Mouse (Mus musculus) liver, adult 2 months (tissue): ENCODE data around the gene Bmx.

Source experiments
- CTCF ChIP-seq: fragments of 200-500 bp; IDR thresholded peaks from 2 replicates; pipeline ENCODE4 v1.5.1; 2011; ENCODE audit warnings: low read depth, low read length, control low read depth
- POLR2A ChIP-seq: fragments of 200-500 bp; IDR thresholded peaks from 2 replicates; pipeline ENCODE4 v1.6.1; 2011; ENCODE audit warnings: low read length, control low read depth; ENCODE audit not compliant: insufficient read depth; ENCODE audit errors: extremely low read depth

DNA sequence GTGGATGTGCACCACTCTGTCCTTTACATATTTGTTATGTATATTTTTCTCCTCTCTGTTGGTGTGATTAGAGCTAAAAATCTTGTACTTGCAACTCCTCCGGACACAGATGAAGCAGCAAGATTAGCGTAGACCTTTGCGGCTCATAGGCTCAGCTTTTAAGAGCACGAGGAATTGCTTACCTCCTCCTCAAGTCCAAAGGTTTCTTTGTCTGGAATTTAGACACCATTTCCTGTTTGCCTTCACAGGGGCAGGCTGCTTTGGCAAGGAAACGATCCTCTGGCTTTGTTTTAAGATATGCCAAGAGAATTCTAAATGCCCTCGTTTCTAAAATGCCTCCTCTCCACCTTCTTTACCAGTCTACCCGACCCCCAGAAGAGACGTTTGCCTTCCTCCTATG lies 24.6 kb downstream of the Bmx start:
- no peak for TF ChIP-seq POLR2A
- TF ChIP-seq CTCF: no peak
